Mouse (Mus musculus) spleen, postnatal 4 days (tissue): Measurements from ENCODE around the gene Gm3752.
"Not testable (repeated sequence)": the region's sequence is repeated elsewhere in the genome, so short reads cannot be mapped to it uniquely, and the experiment has no call there.

Source experiments
- DNase-seq, 2 experiments: peaks; one replicate each; pipeline ENCODE4 v3.0.0; 2022; ENCODE audit warnings: low spot score in 2 of 2

Gene Gm3752

DNA sequence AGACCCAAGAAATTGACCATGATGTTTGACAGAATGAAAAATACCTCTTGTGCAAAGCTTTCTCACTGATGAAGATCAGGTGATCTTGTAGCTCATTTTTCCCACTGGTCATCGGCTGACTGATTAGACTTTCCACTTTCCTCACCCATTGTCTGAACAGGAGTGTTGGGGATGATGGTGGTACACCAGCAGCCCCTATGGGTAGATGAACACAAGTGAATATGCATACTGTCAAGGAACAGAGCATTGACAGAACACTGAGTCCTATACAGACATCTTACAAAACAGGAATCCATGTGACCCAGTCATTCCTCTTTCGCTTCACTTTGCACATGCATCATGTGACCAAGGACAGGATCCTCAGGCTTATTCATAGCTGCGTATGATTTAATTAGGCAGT, at the start of gene Gm3752:
Gene Gm3752 (minus strand): TSS at position 101 of the 400 bp plus-strand sequence.
- DNase-seq: not testable (repeated sequence)

- not testable (repeated sequence) for DNase-seq
Measured at GRCm38 (mm10) chr14:7488731-7489130, 5.2 kb upstream of the Gm3752 start.

DNA sequence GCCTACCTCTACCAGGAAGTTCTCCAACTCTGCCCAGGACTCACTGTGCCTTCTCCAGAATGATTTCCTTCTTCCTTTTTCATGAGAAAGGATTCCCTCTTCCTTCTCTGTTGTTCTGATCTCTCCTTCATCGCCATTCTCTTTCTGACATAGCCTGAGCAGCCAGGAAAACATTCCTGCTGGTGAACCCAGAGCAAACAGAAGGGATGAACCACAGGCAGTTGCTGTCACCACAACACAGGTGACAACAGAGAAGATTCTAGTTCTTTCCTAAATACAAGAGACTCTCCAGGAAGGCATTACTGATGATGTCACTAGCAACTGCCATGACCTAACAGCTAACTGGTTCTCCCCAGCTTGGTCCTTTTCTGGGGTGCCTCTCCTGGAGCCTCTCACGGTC, 32.7 kb downstream of the Gm3752 start, which contains the start of gene Gm3755:
Gene Gm3755 (minus strand): TSS at position 101 of the 400 bp plus-strand sequence.
- DNase-seq: not testable (repeated sequence)

GRCm38 (mm10) chr14:7422496-7422895, 61.1 kb downstream of the Gm3752 start:
- DNase-seq: peak in 1 of 2 experiments; percentile 57
